Mouse (Mus musculus): Measurements from ENCODE around the gene AA986860.

DNA sequence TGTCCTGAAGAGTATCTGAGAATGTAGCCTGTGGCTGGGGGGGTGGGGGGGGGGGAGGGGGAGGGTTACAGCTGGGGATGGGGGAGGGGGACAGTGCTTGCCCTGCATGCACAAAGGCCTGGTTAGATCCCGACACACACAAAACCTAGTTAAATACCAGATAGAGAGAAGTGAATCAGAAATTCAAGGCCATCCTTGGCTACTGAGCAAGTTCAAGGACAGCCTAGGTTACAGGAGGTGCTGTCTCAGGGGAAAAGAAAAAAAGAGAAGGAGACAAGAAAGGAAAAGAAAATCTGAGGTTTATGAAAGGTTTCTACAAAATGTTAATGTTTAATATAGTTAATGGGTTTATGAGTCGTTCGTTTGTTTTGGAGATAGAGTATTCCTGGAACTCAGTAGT, 7.9 kb downstream of the AA986860 start:
- no peak for TF ChIP-seq CTCF (IDR thresholded peaks at IDR 0.05; ENCODE audit: low read depth, low read length)
- no peak for TF ChIP-seq GATA1 (IDR thresholded peaks at IDR 0.05; ENCODE audit: borderline replicate concordance, low read length)
- TF ChIP-seq TAL1 (conservative IDR thresholded peaks at IDR 0.05; ENCODE audit: low read depth, low read length): no peak
- TF ChIP-seq GATA2 (IDR thresholded peaks at IDR 0.05; ENCODE audit: borderline replicate concordance, low read depth, low read length): no peak
- TF ChIP-seq POLR2AphosphoS5 (IDR thresholded peaks at IDR 0.05; ENCODE audit: insufficient replicate concordance, low read depth, low read length): no peak
